Mouse (Mus musculus) MEL (cell line): ENCODE measurements at regions not wholly inside any gene's neighbourhood (a gene's known extent, or its start where the extent isn't known, plus 50 kb on each side); places are given as distances from the start of the nearest gene placed in this dataset.

Source experiments
- CTCF ChIP-seq, 3 experiments: IDR thresholded peaks in 2 of 3; conservative IDR thresholded peaks in 1 of 3; 2 replicates each; pipeline ENCODE4 v1.5.1; 2011 to 2012; ENCODE audit warnings: low read length in 3 of 3, low read depth in 2 of 3, mild to moderate bottlenecking in 2 of 3, improper control_type of control experiment in 1 of 3, inconsistent platforms in 1 of 3, mixed read lengths in 1 of 3, moderate library complexity in 1 of 3; ENCODE audit not compliant: control insufficient read depth in 1 of 3, insufficient read depth in 1 of 3, poor library complexity in 1 of 3, severe bottlenecking in 1 of 3
- EP300 ChIP-seq, 2 experiments: IDR thresholded peaks; 2 replicates each; pipeline ENCODE4 v1.6.1; 2011; ENCODE audit warnings: improper control_type of control experiment in 2 of 2, low read length in 2 of 2, low read depth in 1 of 2, mild to moderate bottlenecking in 1 of 2
- ETS1 ChIP-seq: IDR thresholded peaks from 2 replicates; pipeline ENCODE4 v1.6.1; 2012; ENCODE audit warnings: low read depth, mild to moderate bottlenecking, inconsistent platforms, low read length, improper control_type of control experiment, moderate library complexity
- GABPA ChIP-seq: IDR thresholded peaks from 2 replicates; pipeline ENCODE4 v1.6.1; 2012; ENCODE audit warnings: low read depth, mild to moderate bottlenecking, inconsistent platforms, low read length, improper control_type of control experiment, moderate library complexity
- HCFC1 ChIP-seq: IDR thresholded peaks from 2 replicates; pipeline ENCODE4 v1.6.1; 2012; ENCODE audit warnings: low read depth, mild to moderate bottlenecking, inconsistent platforms, low read length, improper control_type of control experiment, moderate library complexity
- JUND ChIP-seq: IDR thresholded peaks from 2 replicates; pipeline ENCODE4 v1.6.1; 2011; ENCODE audit warnings: low read depth, mild to moderate bottlenecking, improper control_type of control experiment, low read length
- MYB ChIP-seq: IDR thresholded peaks from 2 replicates; pipeline ENCODE4 v1.6.1; 2011; ENCODE audit warnings: mild to moderate bottlenecking, low read depth, low read length, improper control_type of control experiment
- MYC ChIP-seq: IDR thresholded peaks from 2 replicates; pipeline ENCODE4 v1.6.1; 2011; ENCODE audit warnings: low read depth, mild to moderate bottlenecking, low read length, improper control_type of control experiment, moderate library complexity
- POLR2A ChIP-seq, 2 experiments: IDR thresholded peaks; 2 replicates each; pipeline ENCODE4 v1.6.1; 2011 to 2012; ENCODE audit warnings: low read length in 2 of 2, mild to moderate bottlenecking in 2 of 2, control low read depth in 1 of 2, improper control_type of control experiment in 1 of 2, low read depth in 1 of 2, moderate library complexity in 1 of 2; ENCODE audit not compliant: control insufficient read depth in 1 of 2, insufficient read depth in 1 of 2, poor library complexity in 1 of 2
- TAL1 ChIP-seq: IDR thresholded peaks from 2 replicates; pipeline ENCODE4 v1.6.1; 2012; ENCODE audit warnings: mild to moderate bottlenecking, inconsistent platforms, low read length, moderate library complexity, mixed read lengths
- TBP ChIP-seq: IDR thresholded peaks from 2 replicates; pipeline ENCODE4 v1.8.0; 2011; ENCODE audit warnings: low read depth, low read length, improper control_type of control experiment
- USF1 ChIP-seq: IDR thresholded peaks from 2 replicates; pipeline ENCODE4 v1.6.1; 2014; ENCODE audit warnings: low read depth, mild to moderate bottlenecking, inconsistent platforms, low read length, improper control_type of control experiment, moderate library complexity

DNA sequence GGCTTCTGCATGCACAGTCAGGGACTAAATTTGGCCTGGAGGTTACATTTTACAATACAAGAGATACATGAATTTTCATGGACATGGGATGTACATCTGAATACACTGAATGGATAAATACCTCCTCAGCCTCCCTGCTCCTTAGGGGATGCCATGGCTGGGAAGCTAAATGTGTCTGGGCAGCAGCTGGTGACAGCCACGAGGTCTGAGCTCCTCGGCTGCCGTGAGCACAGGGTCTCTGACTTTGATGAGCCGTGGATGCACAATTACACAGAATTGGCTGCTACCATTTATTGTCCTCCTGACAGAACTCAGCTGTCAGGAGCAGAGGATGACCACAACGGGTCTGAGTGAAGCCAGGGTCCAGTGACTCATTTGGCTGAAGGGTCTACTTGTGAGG, 80.3 kb upstream of the Arhgap21 start:
- TF ChIP-seq POLR2A (IDR thresholded peaks at IDR 0.05; ENCODE audit: control insufficient read depth in 1 of 2, insufficient read depth in 1 of 2, low read depth in 1 of 2, low read length in 2 of 2, poor library complexity in 1 of 2): no peak
- TF ChIP-seq CTCF (IDR thresholded peaks at IDR 0.05 in 2 of 3, conservative IDR thresholded peaks at IDR 0.05 in 1 of 3; ENCODE audit: control insufficient read depth in 1 of 3, insufficient read depth in 1 of 3, low read depth in 2 of 3, low read length in 3 of 3, poor library complexity in 1 of 3, severe bottlenecking in 1 of 3): no peak
- no peak for TF ChIP-seq USF1
- no peak for TF ChIP-seq MYB
- no peak for TF ChIP-seq ETS1
- TF ChIP-seq HCFC1: no peak
- TF ChIP-seq EP300 (IDR thresholded peaks at IDR 0.05; ENCODE audit: low read depth in 1 of 2, low read length in 2 of 2): no peak
- no peak for TF ChIP-seq MYC
- no peak for TF ChIP-seq TBP
- TF ChIP-seq TAL1: no peak
- no peak for TF ChIP-seq JUND
- TF ChIP-seq GABPA: no peak
